Mouse (Mus musculus): ENCODE measurements around the gene Plxnb2. TPM values are rescaled to one million over a fixed set of nuclear protein-coding genes. Genes with fewer than 3 reads are reported as not detected.

Gene Plxnb2
- 40.8 and 51.5 TPM in 2 replicates for polyA plus RNA-seq (2015; fragmentation: Nextera tagmentation; extraction: Ambion mirVana)

DNA sequence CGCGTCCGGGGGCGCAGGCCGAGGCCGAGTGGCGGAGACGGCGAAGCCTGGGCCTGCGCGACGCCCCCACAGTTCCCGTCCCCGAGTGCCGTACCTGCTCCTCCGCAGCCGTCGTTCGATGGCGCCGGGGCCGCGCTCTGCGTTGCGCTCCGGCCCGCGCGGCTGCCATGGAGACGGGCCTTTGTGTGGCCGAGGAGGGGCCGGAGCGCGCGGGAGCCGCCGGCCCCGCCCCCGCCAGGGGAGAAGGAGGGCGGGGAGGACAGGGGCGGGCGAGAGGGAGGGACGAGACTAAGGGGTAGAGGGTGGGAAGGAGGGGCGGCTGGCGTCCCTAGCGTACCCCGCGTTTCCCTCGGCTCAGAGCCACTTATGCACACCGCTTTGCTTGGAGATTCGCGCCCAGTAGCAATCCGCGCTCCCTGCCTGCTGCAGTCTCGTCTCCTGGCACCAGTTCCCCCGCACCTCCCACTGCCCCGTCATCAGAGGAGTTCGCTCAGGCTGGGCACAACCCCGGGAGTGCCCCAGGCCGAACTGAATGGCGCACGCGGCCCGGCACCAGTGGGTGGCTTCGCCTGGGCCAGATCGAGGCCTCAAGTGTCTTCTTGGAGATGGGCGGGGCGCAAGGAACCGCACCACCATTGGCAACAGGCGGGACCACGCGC lies at the start of gene Plxnb2:
Plxnb2 (minus strand) TSS at position 218 of the 659 bp plus-strand sequence.

DNA sequence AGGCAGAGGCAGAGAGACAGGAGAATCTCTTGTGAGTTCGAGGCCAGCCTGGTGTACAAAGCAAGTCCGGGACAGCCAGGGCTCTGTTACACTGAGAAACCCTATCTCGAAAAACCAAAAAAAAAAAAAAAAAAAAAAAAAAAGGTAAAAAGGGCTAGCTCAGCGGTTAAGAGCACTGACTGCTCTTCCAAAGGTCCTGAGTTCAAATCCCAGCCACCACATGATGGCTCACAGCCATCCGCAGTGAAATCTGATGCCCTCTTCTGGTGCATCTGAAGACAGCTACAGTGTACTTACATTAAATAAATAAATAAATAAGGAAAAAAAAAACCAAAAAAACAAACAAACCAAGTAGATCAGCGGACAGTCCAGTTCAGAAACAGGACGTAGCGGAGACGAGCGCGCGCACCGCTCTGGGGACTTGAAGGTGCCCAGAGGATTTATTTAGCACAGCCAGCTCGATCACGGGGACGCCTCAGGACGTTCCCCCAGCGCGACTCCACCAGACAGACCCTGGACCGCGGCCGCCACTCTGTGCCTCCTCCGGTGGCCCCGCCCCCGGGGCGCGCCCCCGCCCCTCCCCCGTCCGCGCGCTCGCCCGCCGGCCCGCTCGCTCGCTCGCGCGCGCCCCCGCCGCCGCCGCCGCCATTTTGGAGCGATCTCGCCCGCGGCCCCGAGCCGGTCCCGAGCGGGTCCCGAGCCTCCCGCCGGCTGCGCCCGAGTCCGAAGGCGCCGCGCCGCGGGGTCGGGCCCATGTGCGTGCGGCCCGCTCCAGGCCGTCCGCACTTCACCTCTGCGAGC lies 30.5 kb upstream of the Plxnb2 start, which contains the start of gene Ppp6r2:
Ppp6r2 (plus strand) TSS at position 639 of the 801 bp plus-strand sequence.

DNA sequence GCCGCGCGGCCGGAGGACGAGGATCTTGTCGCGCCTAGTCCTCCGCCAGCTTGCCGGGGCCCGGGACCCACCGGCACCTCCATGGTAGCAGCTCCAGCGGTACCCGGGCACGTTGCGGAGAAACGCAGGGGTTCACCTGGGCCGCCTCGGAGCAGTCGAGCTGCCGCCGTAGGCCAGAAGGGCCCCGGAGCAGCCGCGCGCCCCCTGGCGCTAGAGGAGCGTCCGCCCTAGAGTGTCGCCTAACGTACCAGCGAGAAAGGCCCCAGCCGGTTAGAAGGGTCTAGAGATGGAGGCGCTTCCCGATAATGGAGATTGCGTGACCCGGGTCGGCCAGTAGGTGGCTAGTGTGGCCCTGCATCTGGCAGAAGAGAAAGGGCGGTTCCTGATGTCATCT lies 15.7 kb upstream of the Plxnb2 start, which contains the start of gene Dennd6b:
Dennd6b (minus strand) TSS at position 184 of the 394 bp plus-strand sequence.

DNA sequence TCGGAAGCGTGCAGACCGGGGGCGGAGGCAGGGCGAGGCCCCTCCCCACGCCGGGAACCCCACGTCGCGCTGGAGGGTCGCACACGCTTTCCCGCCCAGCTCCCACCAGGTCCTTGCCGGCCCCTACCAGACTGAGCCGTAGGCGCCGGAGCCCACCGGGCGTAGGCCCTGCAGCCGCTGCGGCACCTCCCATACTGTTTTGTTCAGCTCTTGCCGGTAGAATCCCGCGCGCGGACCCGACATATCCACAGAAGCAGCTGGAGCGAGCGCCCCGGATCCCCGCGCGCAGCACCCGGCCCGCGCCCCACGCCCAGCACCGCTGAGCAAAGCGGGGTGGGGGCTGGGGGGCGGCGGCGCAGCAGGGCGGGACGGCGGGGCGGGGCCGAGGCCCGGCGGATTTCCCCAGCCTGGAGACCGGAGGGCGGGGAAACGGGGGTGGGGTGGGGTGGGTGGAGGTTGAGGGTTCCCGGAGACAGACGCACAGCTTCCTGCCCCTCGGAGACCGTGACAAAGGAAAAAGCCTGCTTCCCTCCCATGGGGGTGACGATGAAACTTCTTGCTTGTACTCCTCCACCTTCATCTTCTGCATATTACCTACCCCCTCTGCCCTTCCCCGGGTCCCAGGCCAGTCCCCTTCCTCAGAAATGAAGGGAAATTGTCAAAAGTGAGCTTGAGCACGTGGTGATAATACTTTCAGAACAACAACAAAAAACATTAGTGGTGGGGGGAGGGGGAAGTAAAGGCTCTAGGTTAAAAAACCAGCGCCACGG lies 31.1 kb downstream of the Plxnb2 start, which contains the start of gene Mapk11:
Mapk11 (minus strand) TSS at position 358 of the 770 bp plus-strand sequence.

DNA sequence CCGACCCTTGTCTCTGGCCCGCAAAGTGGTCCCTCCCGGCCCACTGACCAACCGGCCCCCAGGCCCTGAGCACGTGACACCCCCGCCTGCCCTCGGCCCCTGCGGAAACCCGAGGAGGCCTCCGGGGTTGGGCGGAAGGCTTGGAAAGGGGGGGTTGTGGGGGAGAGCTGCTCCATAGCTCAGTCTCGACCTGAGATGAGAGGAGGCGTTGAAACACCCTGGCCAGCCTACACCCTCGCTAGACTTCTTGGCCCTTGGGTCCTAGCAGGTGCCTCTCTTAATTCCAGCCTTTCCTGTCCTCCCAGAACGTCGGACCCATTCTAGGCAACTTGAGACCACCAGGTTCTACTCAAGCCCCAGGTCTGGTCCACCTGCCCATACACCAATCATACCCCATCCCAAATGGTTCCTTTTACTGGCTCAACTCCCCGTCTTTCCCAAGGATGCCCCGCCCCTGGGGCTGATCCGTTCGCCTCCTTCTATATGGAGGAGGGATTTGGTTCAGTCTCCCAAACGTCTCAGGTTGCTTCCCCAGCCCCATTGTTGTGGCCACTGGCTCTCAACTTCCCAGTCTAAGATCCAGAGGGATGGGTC lies 39.8 kb downstream of the Plxnb2 start, which contains the start of gene Mapk12:
Mapk12 (minus strand) TSS at position 45 of the 594 bp plus-strand sequence.

DNA sequence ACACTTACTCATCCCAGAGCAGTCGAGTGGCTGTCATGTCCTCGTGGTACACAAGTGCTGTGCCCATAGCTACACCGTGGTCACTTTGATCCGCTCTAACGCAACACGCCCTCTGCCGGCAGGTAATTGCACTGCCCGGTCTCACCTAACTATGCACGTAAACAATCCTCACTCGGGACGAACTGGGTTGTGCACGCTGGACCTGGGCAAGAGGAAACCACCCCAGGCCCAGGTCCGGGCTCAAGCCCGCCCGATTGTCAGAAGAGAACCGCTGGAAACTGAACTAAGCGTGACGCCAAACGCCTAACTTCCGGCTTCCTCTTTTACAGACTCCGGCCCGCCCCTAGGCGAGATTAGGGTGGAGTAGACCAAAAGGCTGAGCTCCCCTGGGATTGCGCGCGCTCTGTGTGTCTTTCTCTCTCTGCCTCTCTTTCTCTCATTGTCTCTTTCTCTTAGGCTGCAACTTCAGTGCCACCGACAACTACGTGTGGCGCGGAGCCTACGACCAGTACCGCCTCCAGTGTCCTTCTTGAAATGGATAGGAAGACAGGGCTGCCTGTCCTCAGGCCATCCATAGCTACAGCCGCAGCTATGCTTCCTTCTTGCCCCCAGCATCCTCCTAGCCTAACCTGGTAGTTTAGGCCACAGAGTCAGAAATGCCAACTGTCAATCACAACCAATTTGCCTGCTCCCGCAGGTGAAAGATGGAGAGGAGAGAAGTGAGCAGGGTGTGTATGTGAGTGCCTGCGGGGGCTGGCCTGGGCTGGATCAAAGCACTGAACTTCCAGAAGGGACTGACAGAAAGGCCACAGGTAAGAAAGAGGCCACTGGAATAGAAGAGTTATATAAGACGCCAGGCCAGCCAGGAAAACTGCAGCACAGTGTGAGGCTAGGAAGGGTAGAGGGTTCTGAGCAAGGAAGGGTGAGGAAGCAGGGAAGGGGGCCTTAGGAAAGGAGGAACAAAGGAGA lies 51.9 kb downstream of the Plxnb2 start, which contains the start of gene Hdac10:
Hdac10 (minus strand) TSS at position 319 of the 969 bp plus-strand sequence.

DNA sequence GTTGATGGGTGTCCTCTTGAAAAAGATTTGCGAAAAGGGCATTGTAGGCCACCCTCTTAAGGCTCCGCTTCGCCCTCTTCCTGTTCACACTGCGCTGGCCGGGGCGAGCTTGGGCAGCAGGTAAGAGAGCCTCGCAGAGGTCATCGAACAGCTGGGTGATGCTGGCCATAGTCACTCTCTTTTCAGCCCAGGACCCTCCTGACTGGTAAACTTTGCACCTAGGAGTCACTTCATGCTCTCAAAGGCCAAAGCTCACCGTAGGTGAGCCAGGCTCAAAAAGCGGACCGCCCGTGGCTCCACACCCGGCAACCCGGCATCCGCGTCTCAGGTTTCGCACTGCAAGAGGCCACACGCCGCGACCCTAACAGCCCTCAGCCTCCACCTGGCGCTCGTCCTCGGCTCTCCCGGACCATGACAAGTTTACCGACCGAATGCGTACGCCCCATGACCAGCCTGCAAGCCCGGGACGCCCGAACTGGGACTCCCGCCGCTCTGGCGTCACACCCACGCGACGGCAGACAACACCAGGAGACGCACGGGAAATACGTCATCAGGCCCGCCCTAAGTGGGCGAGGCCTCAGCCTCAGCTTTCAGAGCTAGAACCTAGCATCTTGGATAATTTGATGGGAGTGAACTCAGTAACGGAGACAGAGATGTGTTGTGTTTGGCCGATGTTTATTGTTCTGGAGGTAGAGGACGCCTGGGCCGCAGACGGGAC lies 57.8 kb downstream of the Plxnb2 start, which contains the start of gene Tubgcp6:
Tubgcp6 (minus strand) TSS at position 464 of the 718 bp plus-strand sequence.

Small RNAs within 50 kb of the gene (microRNA-seq; reads per million reads assigned to microRNA genes)
- 5.5 reads per million, percentile 13 among the genes with 10 or more reads in this experiment for gene Mir6958
- not detected for gene Mir7118

Other genes starting within 250 kb of the Plxnb2 start
- 0.19 and 0.23 TPM in 2 replicates for gene Ttll8, start 226.4 kb downstream of the Plxnb2 start, polyA plus RNA-seq (2015; fragmentation: Nextera tagmentation; extraction: Ambion mirVana)
- gene Mlc1, start 201.8 kb downstream of the Plxnb2 start, polyA plus RNA-seq (2015; fragmentation: Nextera tagmentation; extraction: Ambion mirVana), result 67.4 and 69.0 TPM in 2 replicates
- not detected in 2 replicates for gene Mov10l1, start 197.9 kb downstream of the Plxnb2 start, polyA plus RNA-seq (2015; fragmentation: Nextera tagmentation; extraction: Ambion mirVana)
- gene Panx2, start 121.1 kb downstream of the Plxnb2 start, polyA plus RNA-seq (2015; fragmentation: Nextera tagmentation; extraction: Ambion mirVana), result 13.4 and 14.9 TPM in 2 replicates
- 29.1 and 35.5 TPM in 2 replicates for gene Trabd, start 105.7 kb downstream of the Plxnb2 start, polyA plus RNA-seq (2015; fragmentation: Nextera tagmentation; extraction: Ambion mirVana)
- gene Selenoo, start 91.7 kb downstream of the Plxnb2 start, polyA plus RNA-seq (2015; fragmentation: Nextera tagmentation; extraction: Ambion mirVana), result 21.0 and 22.3 TPM in 2 replicates
- 8.1 and 13.9 TPM in 2 replicates for gene Tubgcp6, start 57.7 kb downstream of the Plxnb2 start, polyA plus RNA-seq (2015; fragmentation: Nextera tagmentation; extraction: Ambion mirVana)
- 19.1 and 23.8 TPM in 2 replicates for gene Hdac10, start 52.1 kb downstream of the Plxnb2 start, polyA plus RNA-seq (2015; fragmentation: Nextera tagmentation; extraction: Ambion mirVana)
- gene Mapk12, start 40.1 kb downstream of the Plxnb2 start, polyA plus RNA-seq (2015; fragmentation: Nextera tagmentation; extraction: Ambion mirVana), result 4.0 and 5.5 TPM in 2 replicates
- gene Mapk11, start 31.2 kb downstream of the Plxnb2 start, polyA plus RNA-seq (2015; fragmentation: Nextera tagmentation; extraction: Ambion mirVana), result 12.0 and 15.0 TPM in 2 replicates
- gene Dennd6b, start 15.7 kb upstream of the Plxnb2 start, polyA plus RNA-seq (2015; fragmentation: Nextera tagmentation; extraction: Ambion mirVana), result 58.4 and 74.1 TPM in 2 replicates
- 65.8 and 68.3 TPM in 2 replicates for gene Ppp6r2, start 30.8 kb upstream of the Plxnb2 start, polyA plus RNA-seq (2015; fragmentation: Nextera tagmentation; extraction: Ambion mirVana)
- 74.8 and 96.2 TPM in 2 replicates for gene Sbf1, start 134.5 kb upstream of the Plxnb2 start, polyA plus RNA-seq (2015; fragmentation: Nextera tagmentation; extraction: Ambion mirVana)
- not detected in 2 replicates for gene Adm2, start 141.9 kb upstream of the Plxnb2 start, polyA plus RNA-seq (2015; fragmentation: Nextera tagmentation; extraction: Ambion mirVana)
- not detected in 2 replicates for gene Miox, start 153.6 kb upstream of the Plxnb2 start, polyA plus RNA-seq (2015; fragmentation: Nextera tagmentation; extraction: Ambion mirVana)
- gene Lmf2, start 174.9 kb upstream of the Plxnb2 start, polyA plus RNA-seq (2015; fragmentation: Nextera tagmentation; extraction: Ambion mirVana), result 28.3 and 29.6 TPM in 2 replicates
- 76.3 and 87.7 TPM in 2 replicates for gene Ncaph2, start 174.9 kb upstream of the Plxnb2 start, polyA plus RNA-seq (2015; fragmentation: Nextera tagmentation; extraction: Ambion mirVana)
- 22.7 and 27.6 TPM in 2 replicates for gene Sco2, start 193.1 kb upstream of the Plxnb2 start, polyA plus RNA-seq (2015; fragmentation: Nextera tagmentation; extraction: Ambion mirVana)
- 1.7 and 3.0 TPM in 2 replicates for gene Tymp, start 196.3 kb upstream of the Plxnb2 start, polyA plus RNA-seq (2015; fragmentation: Nextera tagmentation; extraction: Ambion mirVana)
- gene Odf3b, start 198.5 kb upstream of the Plxnb2 start, polyA plus RNA-seq (2015; fragmentation: Nextera tagmentation; extraction: Ambion mirVana), result 9.3 and 9.6 TPM in 2 replicates
- 0.06 TPM in 1 of 2 replicates, not detected in the other for gene Klhdc7b, start 204.1 kb upstream of the Plxnb2 start, polyA plus RNA-seq (2015; fragmentation: Nextera tagmentation; extraction: Ambion mirVana)
- gene Syce3, start 229.7 kb upstream of the Plxnb2 start, polyA plus RNA-seq (2015; fragmentation: Nextera tagmentation; extraction: Ambion mirVana), result not detected in 2 replicates
- gene Cpt1b, start 245.1 kb upstream of the Plxnb2 start, polyA plus RNA-seq (2015; fragmentation: Nextera tagmentation; extraction: Ambion mirVana), result 1.5 and 1.7 TPM in 2 replicates
- gene C730034F03Rik, start 248.8 kb upstream of the Plxnb2 start, polyA plus RNA-seq (2015; fragmentation: Nextera tagmentation; extraction: Ambion mirVana), result 4.9 and 6.1 TPM in 2 replicates
- not detected in 2 replicates for gene Gm44502, start 248.9 kb upstream of the Plxnb2 start, polyA plus RNA-seq (2015; fragmentation: Nextera tagmentation; extraction: Ambion mirVana)
- gene Chkb, start 249.1 kb upstream of the Plxnb2 start, polyA plus RNA-seq (2015; fragmentation: Nextera tagmentation; extraction: Ambion mirVana), result 86.6 and 91.5 TPM in 2 replicates

Measured in neural tube, postnatal 0 days (tissue).